Mouse (Mus musculus): Measurements from ENCODE around the gene Cyp2d34. TPM values are rescaled to one million over a fixed set of nuclear protein-coding genes. Genes with fewer than 3 reads are reported as not detected.

Cyp2d34 gene
- polyA plus RNA-seq, 1 experiment: not detected

- Histone ChIP-seq H3K36me3 (replicated peaks; ENCODE audit: low read length) (no peaks in the 10 kb centered on the region), H3K4me3 (replicated peaks) (no peak overlapping the region), H3K27me3 (replicated peaks) (no peaks in the 10 kb centered on the region), H3K9me3 (peaks cover 7% of the 10 kb centered on the region), H3K4me1 (no peaks in the 10 kb centered on the region)
- TF ChIP-seq GATA1 (IDR thresholded peaks at IDR 0.05; ENCODE audit: borderline replicate concordance, low read length) (no peak), FLI1 (IDR thresholded peaks at IDR 0.05; ENCODE audit: low read length) (no peak)
Observed at GRCm38 (mm10) chr15:82621993-82622392, 1.2 kb upstream of the Cyp2d34 start.

- Histone ChIP-seq H3K36me3 (replicated peaks; ENCODE audit: low read length) (no peaks in the 10 kb centered on the region), H3K27me3 (replicated peaks) (no peaks in the 10 kb centered on the region), H3K4me3 (replicated peaks) (no peak overlapping the region), H3K9me3 (peaks cover 7% of the 10 kb centered on the region), H3K4me1 (no peaks in the 10 kb centered on the region)
- TF ChIP-seq GATA1 (IDR thresholded peaks at IDR 0.05; ENCODE audit: borderline replicate concordance, low read length) (no peak), FLI1 (IDR thresholded peaks at IDR 0.05; ENCODE audit: low read length) (no peak)
Observed at GRCm38 (mm10) chr15:82618362-82619020, 2.3 kb downstream of the Cyp2d34 start.

DNA sequence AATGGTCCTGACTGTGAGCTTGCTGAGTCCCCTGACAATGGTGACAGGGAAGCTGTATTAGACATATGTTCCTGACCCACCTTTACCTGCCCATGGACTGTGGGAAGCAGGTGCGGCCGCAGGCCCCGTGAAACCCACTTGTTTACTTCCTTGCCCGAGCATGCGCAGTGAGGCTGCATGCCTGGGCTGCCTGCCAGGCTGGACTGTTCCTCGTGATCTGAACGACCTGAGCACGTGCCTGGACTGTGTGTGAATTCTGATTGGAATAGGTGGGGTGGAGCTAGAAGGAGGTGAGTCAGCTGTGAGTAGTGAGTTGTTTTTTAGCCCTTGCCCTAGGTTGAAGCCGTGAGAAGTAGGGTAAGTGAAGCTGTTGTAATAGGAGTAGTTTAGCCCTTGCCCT is 38.1 kb downstream of the Cyp2d34 start:
- no peaks in the 10 kb centered on the region for H3K27me3 ChIP-seq (replicated peaks)
- TF ChIP-seq FLI1 (IDR thresholded peaks at IDR 0.05; ENCODE audit: low read length) (no peak), GATA1 (IDR thresholded peaks at IDR 0.05; ENCODE audit: borderline replicate concordance, low read length) (no peak)
- H3K4me1 ChIP-seq: no peaks in the 10 kb centered on the region
- no peaks in the 10 kb centered on the region for H3K36me3 ChIP-seq (replicated peaks; ENCODE audit: low read length)
- H3K4me3 ChIP-seq (replicated peaks): no peak overlapping the region
- no peaks in the 10 kb centered on the region for H3K9me3 ChIP-seq

DNA sequence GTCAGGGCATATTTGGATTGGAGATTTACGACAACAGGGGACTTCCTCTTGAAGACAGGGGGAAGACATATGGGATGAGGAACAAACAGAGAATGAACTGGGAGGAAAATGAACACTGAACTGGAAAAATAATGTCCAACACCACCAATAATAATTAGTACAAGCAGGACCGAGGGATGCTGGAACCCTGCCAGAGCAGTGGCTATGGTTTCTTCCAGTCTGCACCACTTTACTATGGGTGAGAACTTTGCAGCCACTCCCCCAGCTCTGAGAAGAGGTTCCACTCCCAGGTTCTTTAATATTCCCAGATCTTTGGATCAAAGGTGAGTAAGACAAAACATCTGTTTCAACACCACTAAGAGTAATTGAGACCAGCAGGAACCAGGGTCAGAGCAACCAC is 41.7 kb downstream of the Cyp2d34 start:
- Histone ChIP-seq H3K9me3 (no peaks in the 10 kb centered on the region), H3K4me3 (replicated peaks) (no peak overlapping the region), H3K36me3 (replicated peaks; ENCODE audit: low read length) (no peaks in the 10 kb centered on the region), H3K4me1 (no peaks in the 10 kb centered on the region), H3K27me3 (replicated peaks) (no peaks in the 10 kb centered on the region)
- TF ChIP-seq FLI1 (IDR thresholded peaks at IDR 0.05; ENCODE audit: low read length) (no peak), GATA1 (IDR thresholded peaks at IDR 0.05; ENCODE audit: borderline replicate concordance, low read length) (no peak)

- Histone ChIP-seq H3K9me3 (no peaks in the 10 kb centered on the region), H3K4me3 (replicated peaks) (no peak overlapping the region), H3K27me3 (replicated peaks) (no peaks in the 10 kb centered on the region), H3K36me3 (replicated peaks; ENCODE audit: low read length) (no peaks in the 10 kb centered on the region), H3K4me1 (no peaks in the 10 kb centered on the region)
- TF ChIP-seq FLI1 (IDR thresholded peaks at IDR 0.05; ENCODE audit: low read length) (no peak), GATA1 (IDR thresholded peaks at IDR 0.05; ENCODE audit: borderline replicate concordance, low read length) (no peak)
Observed at GRCm38 (mm10) chr15:82572856-82573255, 47.9 kb downstream of the Cyp2d34 start.

Other genes starting within 250 kb of the Cyp2d34 start
- gene Cyp2d22, start 240.7 kb downstream of the Cyp2d34 start, polyA plus RNA-seq (2012; ENCODE audit: insufficient read depth, low replicate concordance): 0.13 TPM in 1 of 2 replicates, not detected in the other
- gene Cyp2d11, start 226.9 kb downstream of the Cyp2d34 start, polyA plus RNA-seq (2012; ENCODE audit: insufficient read depth, low replicate concordance): not detected in 2 replicates
- not detected in 2 replicates for gene Cyp2d10, start 213.8 kb downstream of the Cyp2d34 start, polyA plus RNA-seq (2012; ENCODE audit: insufficient read depth, low replicate concordance)
- gene Cyp2d9, start 187.5 kb downstream of the Cyp2d34 start, polyA plus RNA-seq (2012; ENCODE audit: insufficient read depth, low replicate concordance): not detected in 2 replicates
- gene Cyp2d12, start 65.9 kb downstream of the Cyp2d34 start, polyA plus RNA-seq (2012; ENCODE audit: insufficient read depth, low replicate concordance): not detected in 2 replicates
- not detected in 2 replicates for gene Cyp2d40, start 143.2 kb upstream of the Cyp2d34 start, polyA plus RNA-seq (2012; ENCODE audit: insufficient read depth, low replicate concordance)
- 0.07 TPM in 1 of 2 replicates, not detected in the other for gene Cyp2d26, start 173.3 kb upstream of the Cyp2d34 start, polyA plus RNA-seq (2012; ENCODE audit: insufficient read depth, low replicate concordance)

Data from megakaryocyte, embryonic 14.5 days (primary cell).